Mouse (Mus musculus) spleen, adult 12 weeks (tissue): ENCODE results near the gene Cacna1s.
A peak's percentile ranks its signal among the peaks of the same experiment; 100 is the strongest.

Source experiments
- DNase-seq: peaks from one replicate; pipeline ENCODE4 v3.0.0; 2022; ENCODE audit warnings: low spot score

Gene Cacna1s

DNA sequence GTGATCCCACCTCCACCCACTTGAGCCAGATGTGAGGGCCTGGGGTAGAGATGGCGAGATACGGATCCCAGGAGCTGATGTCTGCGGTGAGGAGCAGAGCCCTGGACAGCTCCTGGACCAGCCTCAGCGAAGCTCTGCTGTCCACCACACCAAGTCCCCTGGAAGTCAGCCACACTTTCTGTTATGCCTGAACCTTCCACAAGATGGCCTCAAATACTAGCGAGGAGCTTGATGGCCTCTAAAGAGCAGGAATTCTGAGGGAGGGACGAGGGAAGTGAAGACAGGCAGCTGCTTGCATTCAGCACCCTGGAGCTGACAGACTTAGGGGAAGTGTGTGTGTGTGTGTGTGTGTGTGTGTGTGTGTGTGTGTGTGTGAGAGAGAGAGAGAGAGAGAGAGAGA, 1.1 kb upstream of the Cacna1s start:
- DNase-seq = no peak

DNA sequence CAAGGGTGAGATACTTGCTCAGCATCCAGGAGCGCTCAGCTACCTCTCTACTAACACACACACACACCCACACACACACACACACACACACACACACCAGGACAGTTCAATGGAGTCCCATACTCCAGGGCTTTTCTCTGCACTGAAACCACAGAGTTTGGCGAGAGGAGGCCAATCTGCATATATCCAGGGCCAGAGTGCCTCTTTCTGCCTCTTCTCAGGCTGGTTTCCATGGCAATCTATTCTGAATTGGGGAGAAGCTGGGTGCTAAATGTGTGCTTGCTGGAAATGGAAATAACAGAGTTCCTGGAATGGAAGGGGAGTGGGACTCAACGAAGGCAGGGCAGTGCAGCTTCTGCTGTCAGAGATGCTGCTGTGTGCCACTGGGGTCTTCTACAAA, 3.2 kb downstream of the Cacna1s start:
- DNase-seq = no peak

DNA sequence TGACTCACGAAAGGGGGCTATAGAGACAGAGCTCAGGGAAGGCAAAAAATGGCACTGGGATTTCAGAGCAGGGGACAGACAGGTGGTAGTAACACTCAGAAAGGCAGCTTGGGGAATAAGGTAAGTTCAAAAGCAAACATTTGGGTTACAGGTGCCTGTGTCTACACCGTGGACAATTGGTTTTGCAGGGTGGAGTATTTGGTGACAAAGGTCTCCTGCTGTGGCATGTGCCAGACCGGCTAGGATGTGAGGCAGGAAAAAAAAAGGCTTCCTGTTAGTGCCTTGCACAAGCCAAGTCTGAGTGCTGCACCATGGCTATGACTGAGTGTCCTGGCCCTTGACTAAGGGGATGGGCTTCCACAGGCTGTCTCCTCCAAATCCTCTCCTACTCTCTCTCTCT, 6.0 kb downstream of the Cacna1s start:
- no peak for DNase-seq

DNA sequence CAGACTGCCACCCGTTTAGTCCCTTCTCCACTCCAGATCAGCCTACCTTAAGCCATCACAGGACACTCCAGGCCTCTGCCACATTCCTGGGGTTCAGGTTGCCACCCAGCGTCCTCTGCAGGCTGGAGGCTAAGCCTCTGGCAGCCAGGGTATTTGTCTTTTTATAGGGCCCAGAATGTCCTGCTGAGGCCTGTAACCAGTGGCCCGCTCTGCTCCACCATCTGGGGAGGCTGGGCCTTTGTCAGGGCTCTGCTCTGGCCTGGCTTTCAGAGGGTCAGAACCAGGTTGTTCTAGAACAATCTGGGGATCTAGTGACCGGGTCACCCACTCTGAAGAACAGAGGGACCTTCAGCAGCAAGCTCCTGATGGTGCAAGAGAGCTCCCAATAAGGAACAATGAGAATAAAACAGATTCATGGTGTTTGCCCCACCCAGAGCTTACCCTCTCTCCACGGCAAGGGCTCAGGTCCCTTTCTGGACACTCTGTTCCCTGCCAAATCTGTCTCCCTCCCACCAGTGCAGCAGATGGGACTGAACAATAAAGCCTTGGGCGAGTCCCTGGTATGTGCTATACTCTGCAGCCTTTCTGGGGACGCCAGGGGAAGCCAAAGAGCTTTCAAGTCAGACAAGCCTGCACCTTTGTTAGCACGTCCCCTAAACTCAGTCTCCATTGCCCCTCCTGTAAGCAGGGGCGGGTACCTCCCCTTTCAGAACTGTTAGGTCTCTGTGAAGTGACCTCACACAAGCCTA, 8.7 kb downstream of the Cacna1s start:
- no peak for DNase-seq

DNA sequence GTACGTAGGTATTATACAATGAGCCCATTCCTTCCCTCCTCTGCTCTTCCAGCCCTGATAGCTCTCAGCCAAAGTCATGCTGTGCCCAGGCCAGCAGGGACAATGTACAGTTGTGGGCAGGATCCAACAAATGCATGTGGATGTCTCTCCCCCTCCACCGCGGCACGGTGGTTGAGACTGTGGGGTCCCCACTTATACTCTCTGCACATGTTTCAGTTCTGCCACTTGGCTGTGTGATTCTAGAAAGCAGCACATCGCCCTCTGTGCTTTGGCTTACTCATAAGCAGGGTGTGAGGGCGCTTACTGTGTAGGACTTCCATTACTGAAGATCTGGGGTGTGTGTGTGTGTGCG, 9.2 kb downstream of the Cacna1s start:
- DNase-seq = no peak

DNA sequence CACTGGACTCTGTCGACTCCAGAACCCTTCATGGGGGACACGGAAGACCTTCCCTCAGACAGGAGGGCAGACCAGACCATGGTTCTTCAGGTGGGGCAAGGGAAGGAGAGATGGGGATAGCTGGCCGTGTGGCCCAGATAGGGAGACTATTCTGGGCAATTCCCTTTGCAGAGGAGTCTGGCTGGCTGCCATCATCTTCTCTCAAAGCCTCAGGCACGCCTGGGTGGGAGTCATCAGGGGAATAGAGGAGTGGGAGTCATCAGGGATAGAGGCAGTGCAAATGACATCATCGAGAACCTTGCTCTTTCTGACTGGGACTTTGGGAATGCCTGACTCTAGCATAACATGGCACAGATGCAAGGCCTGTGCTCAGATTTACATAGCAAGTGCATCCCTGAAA, 11.4 kb downstream of the Cacna1s start:
- DNase-seq = no peak

DNA sequence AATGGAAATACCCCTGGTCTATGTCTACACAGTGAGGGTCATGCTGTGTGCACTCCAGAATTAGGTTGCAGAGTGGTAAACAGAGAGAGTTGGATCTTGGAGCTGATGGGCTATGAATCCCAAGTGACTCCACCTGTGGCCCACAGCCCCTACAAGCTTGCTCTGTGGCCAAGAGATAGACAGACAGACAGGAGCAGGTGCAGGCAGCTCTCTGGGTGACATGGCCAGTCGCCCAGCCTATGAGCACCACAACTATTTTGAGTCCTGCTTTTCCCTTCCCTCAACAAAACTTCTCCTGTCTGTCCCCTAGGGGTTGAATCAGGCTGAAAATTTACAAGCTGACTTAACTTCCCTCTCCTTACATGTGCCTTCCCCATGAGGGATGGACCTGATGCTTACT, 14.1 kb downstream of the Cacna1s start:
- DNase-seq = no peak

DNA sequence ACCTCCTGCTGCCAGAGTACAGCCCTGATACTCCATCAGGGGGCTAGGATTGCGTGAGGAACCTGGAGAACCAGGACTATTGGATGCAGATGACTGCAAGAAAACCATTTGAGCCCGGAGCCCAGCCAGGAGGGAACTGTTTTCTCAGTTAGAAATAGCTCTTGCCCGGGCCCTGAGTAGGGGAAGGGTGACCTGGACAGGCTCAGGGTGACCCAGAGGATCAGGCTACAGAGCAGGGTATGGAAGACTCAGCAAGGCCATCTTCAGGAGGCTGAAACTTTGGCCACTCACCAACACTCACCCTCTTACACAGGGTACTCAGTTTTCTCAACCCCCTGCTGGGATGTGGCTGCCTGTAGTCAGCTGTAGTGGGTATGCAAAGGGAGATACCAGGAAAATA, 15.0 kb downstream of the Cacna1s start:
- DNase-seq = no peak

DNA sequence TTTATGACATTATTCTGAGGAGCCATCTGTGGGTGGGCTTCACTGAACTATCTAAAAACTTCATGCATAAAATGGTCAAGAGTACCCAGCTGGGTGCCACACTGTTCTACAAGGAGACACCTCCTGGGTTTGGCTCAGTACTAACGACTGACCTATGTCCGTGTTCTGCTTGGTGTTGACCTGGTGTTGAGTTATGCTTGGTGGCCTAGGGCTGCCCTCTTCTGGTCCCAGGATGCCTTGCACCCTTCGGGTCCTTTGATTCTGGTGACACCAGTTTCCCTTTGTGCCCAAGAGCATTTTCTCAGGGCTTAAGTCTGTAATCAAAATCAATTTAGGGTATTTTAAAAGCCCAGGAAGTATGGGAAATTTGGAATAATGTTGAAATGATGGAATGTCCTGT, 23.5 kb downstream of the Cacna1s start:
- no peak for DNase-seq

DNA sequence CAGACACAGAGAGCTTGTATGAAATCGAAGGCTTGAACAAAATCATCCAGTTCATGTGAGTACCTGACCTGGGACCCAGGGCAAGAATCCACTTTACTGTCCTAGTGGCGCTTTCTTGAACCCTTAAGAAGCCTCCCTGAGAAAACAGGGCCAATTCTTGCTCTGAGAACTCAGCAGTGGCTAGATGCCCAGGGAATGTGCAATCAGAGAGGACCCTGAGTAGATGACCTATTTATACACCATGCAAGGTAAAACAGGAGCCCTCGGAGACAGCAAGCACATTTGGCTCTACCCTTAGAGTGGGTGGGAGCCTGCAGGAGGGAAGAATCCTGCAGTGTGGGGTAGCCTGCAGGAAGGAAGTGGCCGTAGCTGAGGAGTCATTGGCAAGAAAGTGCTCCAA, 25.1 kb downstream of the Cacna1s start:
- DNase-seq = no peak

DNA sequence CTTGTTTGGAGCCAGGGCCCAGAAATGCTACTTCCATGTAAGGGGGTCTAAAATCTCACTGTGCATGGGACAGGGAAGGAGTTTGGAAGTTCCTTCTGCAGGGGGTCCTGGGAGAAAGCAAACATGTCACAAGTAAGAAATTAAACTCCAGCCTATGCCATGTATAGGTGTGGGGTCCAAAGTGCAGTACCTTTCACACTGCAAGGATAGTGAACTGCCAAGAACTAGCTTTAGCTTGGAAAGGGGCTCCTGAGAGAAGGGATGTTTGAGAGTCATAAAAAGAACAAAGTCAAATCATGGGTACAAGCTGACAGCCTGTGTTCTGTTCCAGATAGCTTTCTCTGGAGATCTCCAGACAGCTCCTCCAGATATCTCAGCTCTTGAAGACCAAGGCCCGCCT, 28.6 kb downstream of the Cacna1s start:
- DNase-seq = no peak

DNA sequence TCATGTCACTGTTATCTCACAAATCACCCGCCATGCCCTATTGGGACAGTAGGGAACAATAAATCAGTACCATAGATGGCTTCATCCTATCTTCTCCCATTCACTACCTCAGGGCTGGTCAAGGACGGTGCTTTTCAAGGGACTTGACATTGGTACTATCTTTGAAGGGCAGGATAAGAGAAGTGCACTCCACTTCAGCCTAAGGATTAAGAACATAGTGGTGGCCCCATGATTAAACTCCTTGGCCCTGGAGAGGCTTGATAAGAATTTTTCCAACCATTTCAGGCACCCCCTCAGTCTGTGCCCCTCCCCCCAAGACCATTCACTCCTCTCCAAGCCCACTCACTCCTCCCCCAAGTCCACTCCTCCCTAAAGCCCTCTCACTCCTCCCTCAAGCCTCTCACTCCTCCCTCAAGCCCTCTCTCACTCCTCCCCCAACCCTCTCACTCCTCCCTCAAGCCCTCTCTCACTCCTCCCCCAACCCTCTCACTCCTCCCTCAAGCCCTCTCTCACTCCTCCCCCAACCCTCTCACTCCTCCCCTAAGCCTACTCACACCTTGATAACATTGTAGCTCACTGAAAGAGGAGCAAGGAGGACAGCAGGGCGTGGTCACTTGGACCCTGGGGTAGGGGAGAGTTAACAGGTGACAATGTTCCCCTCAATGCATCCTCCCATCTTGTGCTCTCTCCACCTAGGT, 33.6 kb downstream of the Cacna1s start:
- DNase-seq = no peak

DNA sequence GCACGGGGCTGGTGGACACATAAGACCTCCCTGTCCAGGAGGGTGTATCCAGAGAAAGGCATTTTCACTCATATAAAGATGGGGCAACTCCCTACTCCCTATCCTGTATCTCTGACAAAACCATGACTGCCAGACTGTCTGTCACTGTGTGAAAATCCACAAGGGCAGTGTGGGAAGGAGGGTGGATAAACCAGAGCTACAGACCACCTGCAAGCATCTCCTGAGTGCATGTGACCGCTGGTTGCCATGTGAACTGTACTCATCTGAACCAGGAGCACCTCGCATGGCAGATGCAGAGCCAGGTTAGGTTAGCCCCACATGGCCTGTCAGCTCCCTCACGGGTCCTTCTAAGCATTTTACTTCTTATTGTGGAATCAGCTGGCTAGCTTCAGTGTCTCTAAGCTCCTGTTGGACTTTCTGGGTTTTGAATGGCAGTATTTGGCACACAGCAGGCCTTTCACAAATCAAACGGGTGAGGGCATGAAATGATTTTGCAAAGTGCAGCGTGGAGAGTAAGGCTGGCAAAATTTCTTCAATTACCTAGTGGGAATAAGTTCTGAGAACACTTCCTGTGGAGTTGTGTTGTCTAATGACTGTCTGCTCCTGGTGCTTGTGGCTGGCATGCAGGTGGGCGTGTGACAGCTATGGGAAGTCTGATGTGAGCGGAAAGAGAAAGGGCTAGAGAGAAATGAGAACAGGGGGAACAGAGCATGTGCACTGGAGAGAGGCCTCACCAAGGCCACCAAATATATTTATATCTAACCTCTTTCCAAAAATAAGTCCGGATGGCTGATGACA, 37.0 kb downstream of the Cacna1s start:
- DNase-seq = no peak

DNA sequence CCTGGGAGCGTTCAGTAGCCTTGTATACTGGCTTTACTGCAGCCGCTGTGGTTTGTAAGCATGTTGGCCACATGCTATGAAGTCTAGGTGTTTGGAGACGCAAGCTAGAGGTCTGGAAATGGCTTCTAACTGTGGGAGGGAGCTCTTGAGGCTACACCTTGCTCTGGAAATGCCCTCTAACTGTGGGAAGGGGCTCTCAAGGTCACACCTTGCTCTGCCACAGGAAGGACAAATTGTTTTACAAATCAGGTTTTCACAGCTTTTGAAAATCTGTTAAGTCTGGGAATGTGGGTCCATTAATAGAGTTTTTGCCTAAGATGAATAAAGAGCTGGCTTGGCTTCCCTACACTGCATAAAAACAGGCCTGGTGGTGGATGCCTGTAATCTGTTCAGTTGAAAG, 41.2 kb downstream of the Cacna1s start:
- DNase-seq = no peak

DNA sequence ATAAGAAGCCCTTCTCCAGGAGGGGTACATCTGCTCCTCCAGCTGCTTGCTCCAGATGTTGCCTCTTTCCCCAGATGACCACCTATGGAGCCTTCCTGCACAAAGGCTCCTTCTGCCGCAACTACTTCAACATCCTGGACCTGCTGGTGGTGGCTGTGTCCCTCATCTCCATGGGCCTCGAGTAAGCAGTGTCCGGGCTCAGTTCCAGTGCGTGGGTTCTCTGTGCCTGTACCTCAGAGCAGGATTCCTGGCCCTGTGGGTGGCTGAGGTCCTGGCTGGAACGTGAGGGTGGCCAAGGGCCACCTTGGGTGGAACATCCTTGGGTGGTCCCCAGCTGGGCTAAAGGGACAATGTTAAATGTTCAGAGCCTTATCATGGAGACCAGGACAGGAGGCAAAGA, 42.3 kb downstream of the Cacna1s start:
- DNase-seq = no peak

DNA sequence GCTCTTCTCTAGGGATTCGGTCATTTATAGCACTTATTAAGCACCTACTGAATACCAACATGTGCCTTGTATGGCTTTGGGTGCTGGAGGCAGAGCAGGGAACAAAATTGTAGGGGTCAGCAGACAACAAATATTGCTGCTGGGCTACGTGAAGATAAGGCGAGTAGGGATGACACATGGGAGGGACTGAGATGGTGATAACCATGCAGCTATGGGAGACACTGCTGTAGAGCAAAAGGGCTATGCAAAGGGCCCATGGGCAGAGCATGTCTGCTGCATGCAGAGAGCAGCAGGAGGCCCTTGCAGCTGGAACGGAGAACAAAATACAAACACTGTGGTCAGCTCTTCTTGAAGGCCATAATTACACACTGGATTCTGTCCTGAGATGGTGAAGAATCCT, 49.5 kb downstream of the Cacna1s start:
- no peak for DNase-seq

DNA sequence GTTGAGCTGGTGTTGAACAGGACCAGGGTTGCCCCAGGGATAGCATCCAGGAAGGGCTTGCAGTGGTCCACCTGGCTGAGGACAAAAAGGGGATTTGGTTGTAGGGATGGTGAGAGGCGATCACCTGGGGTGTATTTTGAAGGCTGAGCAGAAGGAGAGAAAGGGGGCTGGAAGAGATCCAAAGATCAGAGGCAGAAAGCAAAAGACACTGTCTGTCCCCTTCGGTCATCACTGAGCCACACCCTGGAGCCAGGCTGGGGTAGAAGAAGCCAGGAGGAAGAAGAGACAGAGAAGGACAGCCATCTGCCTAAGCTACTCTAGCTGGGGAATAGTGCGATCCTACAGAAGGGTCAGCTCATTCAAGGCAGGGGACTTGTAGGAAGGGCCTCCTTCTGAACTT, 50.0 kb downstream of the Cacna1s start:
- DNase-seq = no peak

DNA sequence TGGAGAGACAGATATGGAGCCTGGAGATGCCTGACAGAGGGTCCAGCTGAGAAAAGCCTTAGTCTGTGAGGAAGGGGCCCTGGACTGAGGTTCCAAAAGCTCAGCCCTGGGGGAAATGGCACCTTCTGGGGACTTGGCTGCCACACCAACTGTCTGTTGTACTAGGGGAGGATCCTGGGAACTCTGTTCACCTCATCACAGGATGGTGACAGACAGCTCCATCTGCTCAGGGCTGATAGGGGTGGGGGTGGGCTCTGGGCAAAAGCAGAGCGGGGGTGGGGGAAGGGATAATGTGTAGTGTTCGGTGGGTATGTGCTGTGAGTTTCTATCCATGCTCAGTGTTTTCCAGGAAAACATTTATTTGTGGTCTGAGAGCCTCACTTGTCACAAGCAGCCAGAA, 50.4 kb downstream of the Cacna1s start:
- DNase-seq = no peak

DNA sequence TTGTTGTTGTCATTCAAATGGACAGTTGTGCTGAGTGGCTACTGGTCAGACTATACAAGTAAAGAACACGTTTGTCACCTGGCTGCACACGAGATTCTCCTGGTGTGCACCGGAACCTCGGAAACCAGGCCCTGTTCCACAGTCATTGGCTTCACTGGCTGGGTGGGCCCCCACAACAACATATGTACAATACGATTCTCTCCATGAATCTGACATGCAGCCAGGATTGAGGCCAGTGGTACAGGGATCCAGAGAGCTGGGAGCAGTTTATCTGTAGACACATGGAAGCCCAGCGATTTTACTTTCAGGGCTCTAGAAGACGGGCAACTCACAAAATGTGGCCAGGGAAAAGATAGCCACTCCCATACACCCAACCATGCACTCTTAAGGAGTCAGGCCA, 51.1 kb downstream of the Cacna1s start:
- no peak for DNase-seq

DNA sequence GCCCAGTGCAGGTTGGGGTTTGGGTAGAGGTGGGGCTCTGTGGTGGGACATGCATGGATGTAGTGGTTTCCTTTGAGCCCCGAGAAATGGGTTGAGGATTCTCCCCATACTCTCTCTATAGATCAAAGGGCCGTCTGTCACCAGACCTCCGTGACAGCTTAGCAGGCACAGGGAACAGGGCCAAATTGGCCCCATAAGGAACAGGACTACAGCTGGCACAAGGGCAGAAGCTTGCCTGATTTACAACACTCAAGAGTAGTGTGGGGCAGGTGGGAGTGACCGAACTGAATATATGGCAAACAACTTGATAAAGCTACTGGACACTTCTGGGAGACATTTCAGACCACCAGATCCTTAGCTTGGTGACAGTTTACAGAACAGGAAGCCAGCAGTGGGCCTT, 52.2 kb downstream of the Cacna1s start:
- DNase-seq = no peak

DNA sequence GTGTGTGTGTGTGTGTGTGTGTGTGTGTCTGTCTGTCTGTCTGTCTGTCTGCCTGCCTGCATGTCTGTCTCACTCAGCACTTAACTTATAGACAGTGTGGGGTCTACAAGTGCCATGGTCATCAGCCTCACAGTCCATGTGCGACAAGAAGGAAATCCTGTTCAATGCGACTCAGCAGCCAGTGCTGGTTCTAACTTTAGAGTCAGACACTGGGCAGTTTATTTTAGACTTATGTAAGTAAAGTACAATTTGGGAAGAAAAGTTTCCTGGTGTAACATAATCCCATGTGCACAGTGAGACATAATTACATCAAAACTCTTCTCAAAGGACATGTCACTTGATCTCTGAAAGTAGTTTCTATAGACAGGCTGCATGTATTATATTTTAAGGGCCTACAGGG, 56.9 kb downstream of the Cacna1s start:
- no peak for DNase-seq

DNA sequence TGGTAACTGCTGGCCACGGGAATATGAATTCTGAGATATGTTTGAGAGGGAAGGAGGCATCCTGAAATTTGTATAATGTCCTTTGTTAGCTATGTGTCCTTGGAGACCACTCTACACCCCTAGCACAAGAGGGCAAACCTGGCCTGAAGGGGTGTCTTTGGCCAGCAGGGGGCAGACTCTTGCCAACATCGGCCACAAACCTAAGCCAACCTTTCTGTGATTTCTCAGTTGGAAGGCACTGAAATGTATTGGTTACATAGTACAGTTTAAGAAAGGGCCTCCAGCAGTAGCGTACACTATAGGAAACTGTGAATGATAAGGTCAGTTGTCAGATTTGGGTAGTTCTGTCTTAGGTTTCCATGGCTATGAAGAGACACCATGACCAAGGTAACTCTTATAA, 63.6 kb downstream of the Cacna1s start:
- DNase-seq = peak; percentile 62

DNA sequence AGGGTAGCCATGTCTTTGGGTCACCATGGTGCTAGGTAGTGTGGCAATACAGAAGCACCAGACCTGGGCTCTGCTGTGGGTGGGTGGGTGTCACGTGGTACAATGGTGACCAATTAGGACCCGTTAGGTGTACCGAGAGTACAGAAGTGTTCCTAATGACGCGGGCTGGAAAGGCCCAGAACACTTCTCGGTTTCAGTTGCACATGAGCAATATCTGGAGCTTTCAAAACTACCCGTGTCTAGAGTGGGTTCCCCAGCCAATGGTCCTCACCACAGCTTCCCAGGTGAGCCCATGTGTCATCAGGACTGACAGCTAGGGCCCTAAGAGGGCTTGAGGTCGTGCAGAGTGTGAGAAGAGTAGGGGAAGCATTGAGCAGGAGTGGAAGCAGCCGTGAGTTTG, 64.5 kb downstream of the Cacna1s start:
- no peak for DNase-seq
